Mouse (Mus musculus) embryonic facial prominence, embryonic 14.5 days (tissue): ENCODE measurements around the gene Ect2l. TPM values are rescaled to one million over a fixed set of nuclear protein-coding genes. Genes with fewer than 3 reads are reported as not detected.

Experiments used
- ATAC-seq: fragments of 200-750 bp; cut with Nextera tagmentation; 2 replicates; pipeline ENCODE4 v1.8.0; 2017; ENCODE audit warnings: low read depth, moderate number of reproducible peaks, moderate TSS enrichment
- DNase-seq: peaks from one replicate; pipeline ENCODE4 v3.0.0-alpha.2; 2015; ENCODE audit warnings: low spot score
- H3K27ac ChIP-seq: fragments of 300-500 bp; sonication (generic); replicated peaks from 2 replicates; pipeline ENCODE4 v1.5.1; 2014; ENCODE audit warnings: low read depth, mild to moderate bottlenecking, low read length, moderate library complexity
- H3K27me3 ChIP-seq: fragments of 300-500 bp; sonication (generic); replicated peaks from 2 replicates; pipeline ENCODE4 v1.6.1; 2014; ENCODE audit warnings: low read length; ENCODE audit not compliant: control insufficient read depth, insufficient read depth
- H3K36me3 ChIP-seq: fragments of 300-500 bp; sonication (generic); 2 replicates; pipeline ENCODE4 v1.6.1; 2014; ENCODE audit warnings: low read length, mixed read lengths; ENCODE audit not compliant: control insufficient read depth, insufficient read depth
- H3K4me1 ChIP-seq: fragments of 300-500 bp; sonication (generic); 2 replicates; pipeline ENCODE4 v1.6.1; 2014; ENCODE audit warnings: antibody characterized with exemption, low read length; ENCODE audit not compliant: control insufficient read depth, insufficient read depth
- H3K4me2 ChIP-seq: fragments of 300-500 bp; sonication (generic); 2 replicates; pipeline ENCODE4 v1.6.1; 2014; ENCODE audit warnings: low read depth, mild to moderate bottlenecking, low read length, moderate library complexity, mixed read lengths
- H3K4me3 ChIP-seq: fragments of 300-500 bp; sonication (generic); 2 replicates; pipeline ENCODE4 v1.5.1; 2014; ENCODE audit warnings: low read depth, mild to moderate bottlenecking, low read length
- H3K9ac ChIP-seq: fragments of 300-500 bp; sonication (generic); 2 replicates; pipeline ENCODE4 v1.6.1; 2014; ENCODE audit warnings: low read depth, mild to moderate bottlenecking, low read length, moderate library complexity, mixed read lengths
- H3K9me3 ChIP-seq: fragments of 300-500 bp; sonication (generic); 2 replicates; pipeline ENCODE4 v1.6.1; 2016; ENCODE audit warnings: low read length; ENCODE audit not compliant: control insufficient read depth
- WGBS: fragments of 180-500 bp; shearing (Covaris S2); extraction: QIAGEN DNeasy Blood & Tissue Kit; methylation state at CpG from one replicate; pipeline ENCODE4 v1.1.7; 2014; 5-methylcytosine and 5-hydroxymethylcytosine counted together
- polyA plus RNA-seq: library from polyadenylated mRNA; unstranded; fragments of >200 nt; fragmentation: Nextera tagmentation; extraction: Ambion mirVana; gene quantifications from 2 replicates; pipeline ENCODE4 v1.2.1, GENCODE M21; 2014

The Ect2l gene
- polyA plus RNA-seq, 1 experiment from 2014 or later = 0.81 TPM

GRCm38 (mm10) chr10:18198286-18199015 is 12.2 kb downstream of the Ect2l start:
- no peak overlapping the region for H3K9ac ChIP-seq
- no peaks in the 10 kb centered on the region for H3K4me1 ChIP-seq
- H3K27ac ChIP-seq = no peak overlapping the region
- WGBS = 81% methylated on average over 5 of the region's 5 CpGs
- H3K9me3 ChIP-seq = no peaks in the 10 kb centered on the region
- no peak overlapping the region for H3K4me3 ChIP-seq
- H3K27me3 ChIP-seq = no peaks in the 10 kb centered on the region
- H3K36me3 ChIP-seq = no peaks in the 10 kb centered on the region
- ATAC-seq (no peak), DNase-seq (no peak)
- no peak overlapping the region for H3K4me2 ChIP-seq

GRCm38 (mm10) chr10:18197206-18197979 is 13.3 kb downstream of the Ect2l start:
- DNase-seq = peak; percentile 89
- H3K4me1 ChIP-seq = no peaks in the 10 kb centered on the region
- no peaks in the 10 kb centered on the region for H3K27me3 ChIP-seq
- peak overlapping the region; percentile 49 for H3K4me2 ChIP-seq
- 46% methylated on average over 14 of the region's 14 CpGs for WGBS
- peak overlapping the region; percentile 21 for H3K4me3 ChIP-seq
- peak overlapping the region; percentile 9; the same call in 1 of the 2 replicates for H3K9ac ChIP-seq
- H3K9me3 ChIP-seq = no peaks in the 10 kb centered on the region
- no peak overlapping the region for H3K27ac ChIP-seq
- peak; percentile 31 for ATAC-seq
- no peaks in the 10 kb centered on the region for H3K36me3 ChIP-seq

- H3K4me3 ChIP-seq = no peak overlapping the region
- no peaks in the 10 kb centered on the region for H3K9me3 ChIP-seq
- ATAC-seq = peak; percentile 86
- H3K4me2 ChIP-seq = no peak overlapping the region
- WGBS = 57% methylated on average over 14 of the region's 14 CpGs
- no peaks in the 10 kb centered on the region for H3K27me3 ChIP-seq
- 0 out of 2 replicates have a peak, but pooled peaks cover 3% of the 10 kb centered on the region for H3K4me1 ChIP-seq
- H3K36me3 ChIP-seq = no peaks in the 10 kb centered on the region
- peak; percentile 90 for DNase-seq
- no peak overlapping the region for H3K9ac ChIP-seq
- H3K27ac ChIP-seq = peak overlapping the region; percentile 69
These were observed 16.0 kb downstream of the Ect2l start for GRCm38 (mm10) chr10:18194737-18195141.

- Histone ChIP-seq H3K36me3 (no peaks in the 10 kb centered on the region), H3K9me3 (no peaks in the 10 kb centered on the region), H3K4me3 (no peak overlapping the region), H3K4me1 (0 out of 2 replicates have a peak, but pooled peaks cover 3% of the 10 kb centered on the region), H3K4me2 (no peak overlapping the region), H3K27ac (peak overlapping the region; percentile 69; the same call in 1 of the 2 replicates), H3K27me3 (no peaks in the 10 kb centered on the region), H3K9ac (no peak overlapping the region)
- ATAC-seq (no peak), DNase-seq (no peak)
- WGBS = 60% methylated on average over 11 of the region's 11 CpGs
These were observed 16.5 kb downstream of the Ect2l start for GRCm38 (mm10) chr10:18194156-18194555.

- DNase-seq (no peak), ATAC-seq (no peak)
- no peak overlapping the region for H3K4me3 ChIP-seq
- 0 out of 2 replicates have a peak, but pooled peaks cover 3% of the 10 kb centered on the region for H3K4me1 ChIP-seq
- no peak overlapping the region for H3K4me2 ChIP-seq
- no peak overlapping the region for H3K27ac ChIP-seq
- H3K36me3 ChIP-seq = no peaks in the 10 kb centered on the region
- H3K27me3 ChIP-seq = no peaks in the 10 kb centered on the region
- no peaks in the 10 kb centered on the region for H3K9me3 ChIP-seq
- no peak overlapping the region for H3K9ac ChIP-seq
- WGBS = 68% methylated on average over 11 of the region's 11 CpGs
These were observed 17.5 kb downstream of the Ect2l start for GRCm38 (mm10) chr10:18193221-18193620.

GRCm38 (mm10) chr10:18191706-18192105 is 19.0 kb downstream of the Ect2l start:
- ATAC-seq = no peak
- DNase-seq = peak; percentile 62

GRCm38 (mm10) chr10:18189498-18189897 is 21.2 kb downstream of the Ect2l start:
- H3K36me3 ChIP-seq = no peaks in the 10 kb centered on the region
- H3K4me3 ChIP-seq = no peak overlapping the region
- ATAC-seq (no peak), DNase-seq (no peak)
- no peak overlapping the region for H3K9ac ChIP-seq
- H3K27me3 ChIP-seq = no peaks in the 10 kb centered on the region
- WGBS = 64% methylated on average over 4 of the region's 4 CpGs
- H3K4me1 ChIP-seq = 0 out of 2 replicates have a peak, but pooled peaks cover 3% of the 10 kb centered on the region
- H3K4me2 ChIP-seq = no peak overlapping the region
- no peak overlapping the region for H3K27ac ChIP-seq
- no peaks in the 10 kb centered on the region for H3K9me3 ChIP-seq

More at GRCm38 (mm10) chr10:18191706-18192105, 19.0 kb downstream of the Ect2l start:
- Histone ChIP-seq H3K4me1 (0 out of 2 replicates have a peak, but pooled peaks cover 3% of the 10 kb centered on the region), H3K4me2 (no peak overlapping the region), H3K9ac (no peak overlapping the region), H3K27me3 (no peaks in the 10 kb centered on the region), H3K4me3 (no peak overlapping the region), H3K36me3 (no peaks in the 10 kb centered on the region), H3K27ac (no peak overlapping the region), H3K9me3 (no peaks in the 10 kb centered on the region)
- WGBS = 55% methylated on average over 8 of the region's 8 CpGs

GRCm38 (mm10) chr10:18188564-18188963 is 22.1 kb downstream of the Ect2l start:
- Histone ChIP-seq H3K4me2 (no peak overlapping the region), H3K4me1 (0 out of 2 replicates have a peak, but pooled peaks cover 3% of the 10 kb centered on the region), H3K36me3 (no peaks in the 10 kb centered on the region), H3K27me3 (no peaks in the 10 kb centered on the region), H3K27ac (no peak overlapping the region), H3K4me3 (no peak overlapping the region), H3K9me3 (no peaks in the 10 kb centered on the region), H3K9ac (no peak overlapping the region)
- WGBS = 80% methylated on average over 6 of the region's 6 CpGs
- DNase-seq (no peak), ATAC-seq (no peak)
